Mouse (Mus musculus) ES-Bruce4 (cell line): Measurements from ENCODE around the gene Maml3. TPM values are rescaled to one million over a fixed set of nuclear protein-coding genes. Genes with fewer than 3 reads are reported as not detected.

Experiments used
- H3K27ac ChIP-seq: 2 replicates; pipeline ENCODE4 v1.5.1; 2012; ENCODE audit warnings: low read length, inconsistent platforms; ENCODE audit not compliant: insufficient read depth
- H3K27me3 ChIP-seq: 2 replicates; pipeline ENCODE4 v1.6.1; 2012; ENCODE audit warnings: mild to moderate bottlenecking, low read length, inconsistent platforms; ENCODE audit not compliant: control insufficient read depth, poor library complexity, insufficient read depth, severe bottlenecking
- H3K36me3 ChIP-seq: 2 replicates; pipeline ENCODE4 v1.6.1; 2012; ENCODE audit warnings: inconsistent platforms, mild to moderate bottlenecking, low read length, moderate library complexity; ENCODE audit not compliant: control insufficient read depth, poor library complexity, insufficient read depth, severe bottlenecking
- H3K4me1 ChIP-seq: one replicate; pipeline ENCODE4 v1.8.1; 2011; ENCODE audit warnings: low read length; ENCODE audit not compliant: control insufficient read depth, insufficient read depth
- H3K4me3 ChIP-seq: 2 replicates; pipeline ENCODE4 v1.5.1; 2011; ENCODE audit warnings: low read depth, mild to moderate bottlenecking, low read length
- H3K9ac ChIP-seq: 2 replicates; pipeline ENCODE4 v1.6.1; 2012; ENCODE audit warnings: low read depth, mild to moderate bottlenecking, inconsistent platforms; ENCODE audit not compliant: poor library complexity, severe bottlenecking
- H3K9me3 ChIP-seq: replicated peaks from 2 replicates; pipeline ENCODE4 v1.6.1; 2012; ENCODE audit warnings: mild to moderate bottlenecking, low read length, inconsistent platforms; ENCODE audit not compliant: control insufficient read depth, poor library complexity, insufficient read depth, severe bottlenecking
- CTCF ChIP-seq: IDR thresholded peaks from one replicate; pipeline ENCODE4 v1.8.1; 2011; ENCODE audit warnings: low read depth, low read length
- EP300 ChIP-seq: IDR thresholded peaks from 2 replicates; pipeline ENCODE4 v1.6.1; 2011; ENCODE audit warnings: low read depth, low read length; ENCODE audit not compliant: insufficient read depth
- POLR2A ChIP-seq: IDR thresholded peaks from one replicate; pipeline ENCODE4 v1.8.1; 2011; ENCODE audit warnings: low read length; ENCODE audit not compliant: insufficient read depth
- polyA plus RNA-seq: library from polyadenylated mRNA; stranded (reverse); fragments of >200 nt; gene quantifications from 2 replicates; pipeline ENCODE4 v1.2.4, GENCODE M21; 2011; ENCODE audit warnings: low read depth; ENCODE audit not compliant: missing spikeins, insufficient read depth, insufficient read length

Gene Maml3
- polyA plus RNA-seq, 1 experiment = 5.7 TPM

DNA sequence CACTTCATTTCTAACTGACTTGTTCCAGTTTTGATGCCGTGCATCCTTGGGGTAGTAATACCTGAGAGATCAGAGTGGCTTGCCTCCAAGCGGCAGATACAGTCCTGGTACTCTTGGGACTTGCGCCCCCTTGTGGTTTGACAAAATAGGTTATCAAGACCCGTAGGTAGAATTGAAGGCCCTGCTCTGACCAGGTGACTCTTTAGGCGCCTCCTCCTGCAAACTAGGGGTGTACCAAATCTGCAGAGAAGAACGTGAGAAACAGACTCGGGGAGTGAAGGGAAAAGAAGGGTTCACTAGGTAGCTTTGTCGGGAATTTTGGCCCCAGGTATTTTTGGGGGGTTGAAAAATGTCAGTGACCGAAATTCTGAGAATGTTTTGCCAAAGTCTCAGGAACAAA is 452.6 kb downstream of the Maml3 start:
- no peaks in the 10 kb centered on the region for H3K4me1 ChIP-seq
- TF ChIP-seq CTCF (peak; percentile 69), EP300 (no peak)
- H3K9ac ChIP-seq = peak overlapping the region; percentile 35
- H3K27me3 ChIP-seq = no peaks in the 10 kb centered on the region
- no peaks in the 10 kb centered on the region for H3K9me3 ChIP-seq
- peak overlapping the region; percentile 12; the same call in 1 of the 2 replicates for H3K4me3 ChIP-seq
- H3K27ac ChIP-seq = peak overlapping the region; percentile 95
- no peaks in the 10 kb centered on the region for H3K36me3 ChIP-seq

DNA sequence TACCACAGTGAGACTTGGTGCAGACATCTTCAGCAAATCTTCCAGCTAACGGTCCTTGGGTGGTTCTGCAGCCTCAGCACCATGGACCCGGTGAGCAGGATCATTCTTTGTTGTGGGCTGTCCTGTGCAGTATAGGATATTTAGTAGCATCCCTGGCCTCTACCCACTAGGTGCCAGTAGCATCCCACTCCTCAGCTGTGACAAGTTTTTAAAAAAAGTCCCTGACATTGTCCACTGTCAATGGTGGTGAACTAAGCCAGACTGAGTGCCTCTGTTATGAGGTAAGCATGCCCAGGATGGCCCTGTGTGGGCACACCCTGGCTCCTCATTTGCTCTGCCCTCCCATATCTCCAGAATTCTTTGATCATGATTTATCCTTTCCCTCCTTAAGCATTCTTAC is 453.7 kb downstream of the Maml3 start:
- Histone ChIP-seq H3K4me1 (no peaks in the 10 kb centered on the region), H3K27ac (no peak overlapping the region), H3K9me3 (no peaks in the 10 kb centered on the region), H3K4me3 (no peak overlapping the region), H3K9ac (no peak overlapping the region), H3K27me3 (no peaks in the 10 kb centered on the region), H3K36me3 (no peaks in the 10 kb centered on the region)
- no peak for TF ChIP-seq CTCF

DNA sequence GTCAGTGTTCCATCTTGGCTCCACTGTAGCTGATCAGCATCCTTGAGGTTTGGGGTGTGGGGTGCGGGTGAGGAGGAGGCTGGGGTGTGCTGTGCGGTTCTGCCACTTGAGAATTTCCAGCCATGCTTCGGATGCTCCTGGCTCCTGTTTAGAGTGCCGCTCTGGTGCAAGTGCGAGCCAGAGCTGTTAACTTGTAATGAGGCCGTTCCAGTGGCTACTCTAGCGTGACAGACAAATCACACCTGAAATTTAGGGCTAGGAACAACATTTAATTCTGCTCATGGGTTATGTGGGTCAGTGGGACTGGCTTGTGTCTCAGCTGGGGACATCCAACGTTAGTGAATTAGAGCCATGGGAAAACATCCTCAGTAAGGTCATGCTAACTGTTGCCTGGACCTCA is 454.9 kb downstream of the Maml3 start:
- Histone ChIP-seq H3K9me3 (no peaks in the 10 kb centered on the region), H3K4me1 (no peaks in the 10 kb centered on the region), H3K36me3 (no peaks in the 10 kb centered on the region), H3K27ac (no peak overlapping the region), H3K4me3 (no peak overlapping the region), H3K9ac (no peak overlapping the region), H3K27me3 (no peaks in the 10 kb centered on the region)
- TF ChIP-seq EP300 = no peak
- TF ChIP-seq CTCF = no peak
- TF ChIP-seq POLR2A = no peak

DNA sequence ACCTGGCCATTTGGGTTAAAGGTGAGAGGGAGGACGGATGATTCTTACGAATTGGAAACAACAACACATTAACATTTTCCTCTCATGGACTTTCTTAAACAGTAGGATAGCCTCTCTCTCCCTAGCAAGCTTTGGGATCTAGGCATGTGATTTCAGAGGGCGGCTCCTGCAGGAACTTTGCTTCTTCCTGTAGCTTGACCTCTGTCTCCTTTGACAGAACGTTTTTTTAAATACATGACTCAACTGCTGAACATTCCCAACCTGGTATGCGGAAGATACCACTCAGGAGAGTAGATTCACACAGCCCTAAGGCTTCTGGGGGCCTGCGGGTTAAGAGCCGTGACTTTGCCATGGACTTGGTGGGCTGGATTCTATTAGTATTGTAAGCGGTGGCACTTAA is 455.4 kb downstream of the Maml3 start:
- H3K27me3 ChIP-seq = no peaks in the 10 kb centered on the region
- H3K4me1 ChIP-seq = no peaks in the 10 kb centered on the region
- H3K9me3 ChIP-seq = no peaks in the 10 kb centered on the region
- no peaks in the 10 kb centered on the region for H3K36me3 ChIP-seq
- no peak overlapping the region for H3K9ac ChIP-seq
- H3K4me3 ChIP-seq = no peak overlapping the region
- H3K27ac ChIP-seq = no peak overlapping the region
- no peak for TF ChIP-seq CTCF
- TF ChIP-seq POLR2A = no peak
- no peak for TF ChIP-seq EP300

DNA sequence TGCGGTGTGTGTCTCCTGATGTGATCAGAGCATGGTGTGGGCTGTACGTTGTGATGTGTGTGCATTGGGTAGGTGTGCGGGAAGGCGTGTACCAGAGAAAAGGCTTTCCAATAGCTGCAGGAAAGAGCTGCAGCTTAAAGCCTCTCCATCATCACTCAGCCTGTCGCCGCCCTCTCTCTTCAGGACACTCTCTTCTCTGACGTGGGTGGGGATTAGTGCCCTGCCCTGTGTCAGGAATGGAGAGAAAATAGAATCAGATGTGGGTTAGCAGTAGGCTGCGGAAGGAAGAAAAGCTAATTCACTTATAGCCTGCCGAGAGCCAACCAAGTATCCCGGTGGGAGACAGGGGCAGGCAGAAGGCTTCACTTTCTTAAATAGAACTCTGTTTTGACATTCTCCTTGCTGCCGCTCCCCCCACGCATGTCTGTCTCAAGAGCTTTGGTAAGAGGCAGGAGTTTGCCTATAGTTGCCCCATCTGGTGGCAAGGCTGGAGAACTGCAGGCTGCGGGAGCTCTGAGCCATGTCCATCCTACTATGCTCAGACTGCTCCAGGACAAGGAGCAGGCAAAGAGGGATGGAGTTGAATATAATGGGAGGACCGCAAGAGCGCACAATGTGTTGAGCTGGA is 456.7 kb downstream of the Maml3 start:
- TF ChIP-seq CTCF = peak; percentile 93
- no peak for TF ChIP-seq EP300
- H3K27ac ChIP-seq = no peak overlapping the region
- no peaks in the 10 kb centered on the region for H3K36me3 ChIP-seq
- H3K9ac ChIP-seq = no peak overlapping the region
- no peaks in the 10 kb centered on the region for H3K4me1 ChIP-seq
- no peak overlapping the region for H3K4me3 ChIP-seq
- H3K9me3 ChIP-seq = no peaks in the 10 kb centered on the region
- no peaks in the 10 kb centered on the region for H3K27me3 ChIP-seq

DNA sequence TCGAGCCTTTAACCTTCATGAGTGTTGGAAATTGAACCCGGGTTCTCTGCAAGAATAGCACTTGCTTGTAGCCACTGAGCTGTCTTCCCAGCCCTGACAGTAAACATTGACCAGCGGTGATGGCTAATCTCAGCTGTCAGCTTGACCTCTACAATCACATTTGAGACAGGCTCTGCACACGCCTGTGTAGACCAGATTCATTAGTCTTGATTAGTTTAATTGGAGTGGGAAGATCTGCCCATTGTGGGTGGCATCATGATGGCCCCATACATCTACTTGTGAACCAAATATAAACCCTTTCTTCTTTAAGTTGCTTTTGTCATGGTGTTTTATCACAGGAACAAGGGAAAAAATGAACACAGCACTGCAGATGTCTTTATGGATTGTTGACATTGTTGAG is 457.5 kb downstream of the Maml3 start:
- TF ChIP-seq EP300 (no peak), CTCF (no peak), POLR2A (no peak)
- no peak overlapping the region for H3K4me3 ChIP-seq
- H3K27me3 ChIP-seq = no peaks in the 10 kb centered on the region
- H3K9me3 ChIP-seq = no peaks in the 10 kb centered on the region
- no peaks in the 10 kb centered on the region for H3K36me3 ChIP-seq
- no peak overlapping the region for H3K27ac ChIP-seq
- H3K4me1 ChIP-seq = no peaks in the 10 kb centered on the region
- no peak overlapping the region for H3K9ac ChIP-seq
